ENCODE assay signal across 25 mouse cellular contexts in the genomic region with DNA sequence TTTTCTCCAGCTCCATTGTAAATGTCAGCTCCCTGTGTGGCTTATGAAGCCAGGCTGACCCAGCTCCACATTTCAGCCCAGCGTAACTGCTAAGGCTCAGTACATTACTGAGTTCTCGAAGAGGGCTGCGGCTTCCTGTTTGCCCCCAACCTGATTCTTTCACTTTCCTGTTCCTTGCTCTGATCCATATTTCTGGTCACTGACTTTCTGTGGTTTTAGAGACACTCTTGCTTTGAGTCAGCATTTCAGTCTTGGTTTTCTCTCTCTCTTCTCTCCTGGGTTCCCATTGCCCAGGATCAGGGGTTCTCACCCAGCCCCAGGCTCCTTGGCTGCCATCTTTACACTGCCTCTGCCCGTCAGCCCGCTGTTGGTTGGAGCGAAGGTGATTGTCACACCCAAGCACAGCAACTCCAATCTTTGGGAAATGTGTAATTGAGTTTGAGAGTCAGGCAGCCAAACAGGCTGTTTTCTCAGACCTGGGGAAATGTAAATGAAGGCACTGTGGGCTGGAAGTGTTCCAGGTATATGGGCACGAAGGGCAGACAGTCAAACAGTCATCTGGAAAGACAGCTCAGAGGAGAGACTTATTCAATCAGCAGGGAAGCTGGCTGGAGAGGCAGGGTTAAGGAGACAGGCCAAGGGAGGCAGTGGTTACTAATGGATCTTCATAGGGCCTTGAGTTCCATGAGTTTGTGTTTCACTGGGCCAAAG. TPM values are rescaled to one million over a fixed set of nuclear protein-coding genes. Genes with fewer than 3 reads are reported as not detected.
DNase-seq lines count a peak whose midpoint lies in the region; ATAC-seq and TF ChIP-seq lines count a peak whose summit lies in the region.
"Had no signal": no experiment of that assay in that cellular context is flagged by ENCODE, and none has a peak within 500 bp of the region (broad histone marks: within the 10 kb centered on the region; RNA-seq: fewer than 3 reads in every experiment).

No protein-coding gene starts in this region.

- DNase-seq in kidney, adult 11 months, result peak; percentile 46
- no peak for DNase-seq in kidney, postnatal 4 days
- DNase-seq in Patski (ENCODE audit: low read depth, low spot score), result peak; percentile 38
- DNase-seq in induced T-regulatory cell, adult 2 months (ENCODE audit: low read depth), result peak; percentile 82
- DNase-seq in splenic B cell, adult 2 months (ENCODE audit: low read depth, low spot score), result peak; percentile 32
- DNase-seq in liver, embryonic 11.5 days (ENCODE audit: low spot score), result no peak
- no peak for DNase-seq in left cerebral cortex, adult 8-10 months (ENCODE audit: low spot score in 2 of 2)
- DNase-seq in embryo, embryonic 9.5 days (ENCODE audit: extremely low spot score), result no peak
- DNase-seq: adrenal gland, postnatal 14 days; B cell, adult 2 months; cerebellum, adult 18-20 months; cerebellum, adult 9-11 months; cerebellum, postnatal 36 days; gastrocnemius, postnatal 10 days; heart, adult 2 months; heart, postnatal 14 days had no signal

- WGBS in liver, embryonic 11.5 days, result 72% methylated on average over 7 of the region's 7 CpGs

- no peak overlapping the region for H3K4me3 ChIP-seq in liver, embryonic 11.5 days (ENCODE audit: low read depth, low read length)
- H3K4me3 ChIP-seq: embryonic facial prominence, embryonic 15.5 days; erythroblast, embryonic 14.5 days; forebrain, embryonic 10.5 days; forebrain, embryonic 15.5 days; heart, adult 2 months; heart, embryonic 15.5 days; hindbrain, embryonic 10.5 days had no signal

- no peak for ATAC-seq in Patski
- ATAC-seq in liver, embryonic 11.5 days (replicated peaks; ENCODE audit: low FRiP score), result no peak
- ATAC-seq: forebrain, embryonic 15.5 days had no signal

- TF ChIP-seq CTCF in Patski (IDR thresholded peaks at IDR 0.05), result no peak

- POLR2A ChIA-PET in Patski (lab: Charles Lee), result interaction anchor here (0.7 kb wide), 1 partner anchor 10 kb away, joined by 3 read pairs; no protein-coding TSS in a partner anchor

- peaks cover 9% of the 10 kb centered on the region; the same call in 1 of the 2 replicates for H3K4me1 ChIP-seq in liver, embryonic 11.5 days (replicated peaks; ENCODE audit: control insufficient read depth, insufficient read depth, low read length)

- H3K4me2 ChIP-seq in liver, embryonic 11.5 days, result no peak overlapping the region
- H3K4me2 ChIP-seq: embryonic facial prominence, embryonic 15.5 days; forebrain, embryonic 15.5 days; heart, embryonic 11.5 days; heart, embryonic 15.5 days; hindbrain, embryonic 14.5 days had no signal

- CTCF ChIA-PET in Patski (lab: Charles Lee), result interaction anchor here (1.4 kb wide), 1 partner anchor 34 kb away, joined by 4 read pairs; no protein-coding TSS in a partner anchor

- H3K27ac ChIP-seq in liver, embryonic 11.5 days (ENCODE audit: low read depth, low read length), result no peak overlapping the region
- H3K27ac ChIP-seq: embryonic facial prominence, embryonic 15.5 days; forebrain, embryonic 10.5 days; forebrain, embryonic 15.5 days; heart, adult 2 months; heart, embryonic 15.5 days; hindbrain, embryonic 10.5 days; hindbrain, embryonic 14.5 days had no signal

- in situ Hi-C loops in Patski (cut with MboI; ENCODE audit: low pct_unique_long_range_greater_than_20kb), result no loop called here

- no peak overlapping the region for H3K9ac ChIP-seq in liver, embryonic 11.5 days (ENCODE audit: low read depth, low read length)
- H3K9ac ChIP-seq: embryonic facial prominence, embryonic 15.5 days; forebrain, embryonic 15.5 days; heart, embryonic 15.5 days; hindbrain, embryonic 14.5 days had no signal

- H3K36me3 ChIP-seq in splenic B cell, adult 2 months (ENCODE audit: control insufficient read depth, insufficient read depth, low read length, poor library complexity, severe bottlenecking), result no peaks in the 10 kb centered on the region
- H3K36me3 ChIP-seq in liver, embryonic 11.5 days (ENCODE audit: control insufficient read depth, insufficient read depth, low read length), result no peaks in the 10 kb centered on the region
- H3K36me3 ChIP-seq: embryonic facial prominence, embryonic 15.5 days; forebrain, embryonic 10.5 days; forebrain, embryonic 15.5 days; G1E; heart, embryonic 15.5 days; hindbrain, embryonic 10.5 days had no signal

- H3K27me3 ChIP-seq in Patski, result no peaks in the 10 kb centered on the region
- H3K27me3 ChIP-seq in splenic B cell, adult 2 months (ENCODE audit: control insufficient read depth, insufficient read depth, low read length, poor library complexity, severe bottlenecking), result no peaks in the 10 kb centered on the region
- peaks cover 48% of the 10 kb centered on the region for H3K27me3 ChIP-seq in liver, embryonic 11.5 days (replicated peaks; ENCODE audit: control insufficient read depth, insufficient read depth, low read length)
- H3K27me3 ChIP-seq: forebrain, embryonic 15.5 days had no signal

- H3K9me3 ChIP-seq in liver, embryonic 11.5 days (ENCODE audit: control insufficient read depth, low read length), result no peaks in the 10 kb centered on the region
- H3K9me3 ChIP-seq: embryonic facial prominence, embryonic 15.5 days; forebrain, embryonic 10.5 days; forebrain, embryonic 15.5 days; G1E; heart, embryonic 15.5 days; hindbrain, embryonic 10.5 days had no signal

RNA-seq across cellular contexts. Expression of a gene that starts 39.8 kb away (rescaled TPM):
- polyA plus RNA-seq in Patski (2021), result 101 TPM
- polyA plus RNA-seq in liver, embryonic 11.5 days (2014; fragmentation: Nextera tagmentation; extraction: Ambion mirVana), result 15.0 and 15.8 TPM in 2 replicates
- 10 to 100 TPM; 37.4 to 53.8 (median 44.7) TPM for total RNA-seq in left cerebral cortex, adult 8-10 months (2022)

Comparison
In these comparisons a context has a peak if more than half of its experiments do, and no peak if none do; other contexts are left out.
1. DNase-seq: peak in kidney, adult 11 months (single experiment), Patski (single experiment), induced T-regulatory cell, adult 2 months (single experiment) and splenic B cell, adult 2 months (single experiment); none in kidney, postnatal 4 days (0 of 2), liver, embryonic 11.5 days (single experiment), left cerebral cortex, adult 8-10 months (0 of 2) and embryo, embryonic 9.5 days (single experiment).